Mouse (Mus musculus) midbrain, embryonic 15.5 days (tissue): ENCODE results near the gene Tsfm. TPM values are rescaled to one million over a fixed set of nuclear protein-coding genes. Genes with fewer than 3 reads are reported as not detected.

Source experiments
- ATAC-seq: fragments of 200-750 bp; cut with Nextera tagmentation; replicated peaks from 2 replicates; pipeline ENCODE4 v1.8.0; 2017; ENCODE audit warnings: moderate TSS enrichment
- H3K27ac ChIP-seq: fragments of 300-500 bp; sonication (generic); 2 replicates; pipeline ENCODE4 v1.5.1; 2015; ENCODE audit warnings: mild to moderate bottlenecking, inconsistent platforms
- H3K27me3 ChIP-seq: fragments of 300-500 bp; sonication (generic); replicated peaks from 2 replicates; pipeline ENCODE4 v1.6.1; 2015; ENCODE audit warnings: inconsistent platforms
- H3K36me3 ChIP-seq: fragments of 300-500 bp; sonication (generic); replicated peaks from 2 replicates; pipeline ENCODE4 v1.6.1; 2015; ENCODE audit warnings: inconsistent platforms
- H3K4me1 ChIP-seq: fragments of 300-500 bp; sonication (generic); 2 replicates; pipeline ENCODE4 v1.6.1; 2015; ENCODE audit warnings: inconsistent platforms
- H3K4me2 ChIP-seq: fragments of 300-500 bp; sonication (generic); 2 replicates; pipeline ENCODE4 v1.6.1; 2015; ENCODE audit warnings: inconsistent platforms, mild to moderate bottlenecking, moderate library complexity
- H3K4me3 ChIP-seq: fragments of 300-500 bp; sonication (generic); 2 replicates; pipeline ENCODE4 v1.5.1; 2015; ENCODE audit warnings: mild to moderate bottlenecking, inconsistent platforms
- H3K9ac ChIP-seq: fragments of 300-500 bp; sonication (generic); 2 replicates; pipeline ENCODE4 v1.6.1; 2015; ENCODE audit warnings: mild to moderate bottlenecking, inconsistent platforms
- H3K9me3 ChIP-seq: fragments of 300-500 bp; sonication (generic); 2 replicates; pipeline ENCODE4 v1.6.1; 2016; ENCODE audit warnings: inconsistent platforms
- WGBS: fragments of 180-500 bp; shearing (Covaris S2); methylation state at CpG from one replicate; pipeline ENCODE4 v1.1.7; 2015; ENCODE audit warnings: mixed read lengths; 5-methylcytosine and 5-hydroxymethylcytosine counted together
- microRNA counts: library from miRNA; unstranded; fragments of <30 nt; microRNA quantifications from one replicate; lab custom pipeline; 2016
- microRNA-seq: library from miRNA; unstranded; fragments of <30 nt; microRNA quantifications from one replicate; pipeline ENCODE4, GENCODE M21; 2016
- polyA plus RNA-seq: library from polyadenylated mRNA; unstranded; fragments of >200 nt; fragmentation: Nextera tagmentation; extraction: Ambion mirVana; gene quantifications from 2 replicates; pipeline ENCODE4 v1.2.1, GENCODE M21; 2015

The Tsfm gene
- polyA plus RNA-seq, 1 experiment from 2014 or later: 57.3 TPM

GRCm38 (mm10) chr10:126961757-126962156 lies 68.9 kb downstream of the Tsfm start:
- H3K4me2 ChIP-seq: no peak overlapping the region
- H3K27ac ChIP-seq: no peak overlapping the region
- no peaks in the 10 kb centered on the region for H3K27me3 ChIP-seq
- H3K36me3 ChIP-seq: no peaks in the 10 kb centered on the region
- no peak overlapping the region for H3K9ac ChIP-seq
- no peaks in the 10 kb centered on the region for H3K9me3 ChIP-seq
- H3K4me3 ChIP-seq: no peak overlapping the region
- H3K4me1 ChIP-seq: peaks cover 19% of the 10 kb centered on the region
- WGBS: 55% methylated on average over 10 of the region's 10 CpGs
- no peak for ATAC-seq

MicroRNAs within 50 kb of the gene (microRNA counts, 519-probe panel; counts per million panel counts)
- 2,268 counts per million, percentile 31 among the panel's probes with 10 or more counts for microRNA mmu-miR-26a (lab: Ali Mortazavi, UCI)
- not detected for microRNA mmu-miR-546 (lab: Ali Mortazavi, UCI)

Small RNA genes lying within 50 kb of the gene (microRNA-seq; reads per million reads assigned to microRNA genes)
- gene Mir26a-2 (28.3 reads per million, percentile 39 among the genes with 10 or more reads in this experiment), gene Mir546 (not detected)

Other genes with a start within 250 kb of the Tsfm start
- 12.2 and 13.3 TPM in 2 replicates for gene Atp23, start 129.5 kb downstream of the Tsfm start, polyA plus RNA-seq
- 16.5 and 18.6 TPM in 2 replicates for gene Ctdsp2, start 52.1 kb downstream of the Tsfm start, polyA plus RNA-seq
- gene Avil, start 30.1 kb downstream of the Tsfm start, polyA plus RNA-seq: 2.2 and 3.2 TPM in 2 replicates
- gene Mettl1, start 10.6 kb upstream of the Tsfm start, polyA plus RNA-seq: 20.5 and 21.7 TPM in 2 replicates
- 0.08 and 0.37 TPM in 2 replicates for gene Eef1akmt3, start 10.7 kb upstream of the Tsfm start, polyA plus RNA-seq
- 0.06 and 0.18 TPM in 2 replicates for gene Cyp27b1, start 17.4 kb upstream of the Tsfm start, polyA plus RNA-seq
- gene March9, start 29.3 kb upstream of the Tsfm start, polyA plus RNA-seq: 8.4 and 8.9 TPM in 2 replicates
- gene Cdk4, start 32.7 kb upstream of the Tsfm start, polyA plus RNA-seq: 793 and 910 TPM in 2 replicates
- gene Tspan31, start 39.4 kb upstream of the Tsfm start, polyA plus RNA-seq: 113 and 120 TPM in 2 replicates
- 6.3 and 6.6 TPM in 2 replicates for gene Agap2, start 44.4 kb upstream of the Tsfm start, polyA plus RNA-seq
- 130 and 135 TPM in 2 replicates for gene Os9, start 90.3 kb upstream of the Tsfm start, polyA plus RNA-seq
- 62.2 and 62.3 TPM in 2 replicates for gene B4galnt1, start 134.4 kb upstream of the Tsfm start, polyA plus RNA-seq
- 0.94 and 0.98 TPM in 2 replicates for gene Slc26a10, start 149.8 kb upstream of the Tsfm start, polyA plus RNA-seq
- 20.6 and 21.9 TPM in 2 replicates for gene Arhgef25, start 159.2 kb upstream of the Tsfm start, polyA plus RNA-seq
- 288 and 297 TPM in 2 replicates for gene Dtx3, start 164.9 kb upstream of the Tsfm start, polyA plus RNA-seq
- 17.9 and 18.7 TPM in 2 replicates for gene Pip4k2c, start 180.7 kb upstream of the Tsfm start, polyA plus RNA-seq
- gene Kif5a, start 232.5 kb upstream of the Tsfm start, polyA plus RNA-seq: 99.0 and 103 TPM in 2 replicates
- 355 and 362 TPM in 2 replicates for gene Dctn2, start 235.5 kb upstream of the Tsfm start, polyA plus RNA-seq